Mouse (Mus musculus) bone marrow, adult 2 months (tissue): ENCODE measurements around the gene Alpl. TPM values are rescaled to one million over a fixed set of nuclear protein-coding genes. Genes with fewer than 3 reads are reported as not detected.

ENCODE experiments used
- H3K27ac ChIP-seq: fragments of 200-500 bp; 2 replicates; pipeline ENCODE4 v1.5.1; 2012; ENCODE audit warnings: low read depth, mild to moderate bottlenecking, control low read depth, inconsistent platforms, low read length; ENCODE audit not compliant: control insufficient read depth, poor library complexity, insufficient read depth
- H3K4me1 ChIP-seq: fragments of 200-500 bp; 2 replicates; pipeline ENCODE4 v1.6.1; 2011; ENCODE audit warnings: low read length; ENCODE audit not compliant: control insufficient read depth, insufficient read depth
- H3K4me3 ChIP-seq: fragments of 200-500 bp; replicated peaks from 2 replicates; pipeline ENCODE3; 2011; ENCODE audit warnings: mild to moderate bottlenecking, low read depth, low read length, control low read depth; ENCODE audit not compliant: control insufficient read depth
- CTCF ChIP-seq: fragments of 200-500 bp; IDR thresholded peaks from 2 replicates; pipeline ENCODE4 v1.5.1; 2011; ENCODE audit warnings: low read length, control low read depth; ENCODE audit not compliant: control insufficient read depth, insufficient read depth
- POLR2A ChIP-seq: fragments of 200-500 bp; IDR thresholded peaks from 2 replicates; pipeline ENCODE4 v1.6.1; 2011; ENCODE audit warnings: low read depth, mild to moderate bottlenecking, control low read depth, low read length, borderline replicate concordance; ENCODE audit not compliant: control insufficient read depth
- WGBS: fragments of 180-500 bp; shearing (Covaris S2); methylation state at CpG from one replicate; pipeline ENCODE4 v1.1.7; 2018; 5-methylcytosine and 5-hydroxymethylcytosine counted together
- polyA plus RNA-seq: library from polyadenylated mRNA; stranded (reverse); fragments of >200 nt; gene quantifications from 2 replicates; pipeline ENCODE4 v1.2.4, GENCODE M21; 2011; ENCODE audit warnings: low replicate concordance; ENCODE audit not compliant: missing spikeins, insufficient read depth, insufficient read length

Alpl gene
- polyA plus RNA-seq = 5.7 and 7.1 TPM in 2 replicates

DNA sequence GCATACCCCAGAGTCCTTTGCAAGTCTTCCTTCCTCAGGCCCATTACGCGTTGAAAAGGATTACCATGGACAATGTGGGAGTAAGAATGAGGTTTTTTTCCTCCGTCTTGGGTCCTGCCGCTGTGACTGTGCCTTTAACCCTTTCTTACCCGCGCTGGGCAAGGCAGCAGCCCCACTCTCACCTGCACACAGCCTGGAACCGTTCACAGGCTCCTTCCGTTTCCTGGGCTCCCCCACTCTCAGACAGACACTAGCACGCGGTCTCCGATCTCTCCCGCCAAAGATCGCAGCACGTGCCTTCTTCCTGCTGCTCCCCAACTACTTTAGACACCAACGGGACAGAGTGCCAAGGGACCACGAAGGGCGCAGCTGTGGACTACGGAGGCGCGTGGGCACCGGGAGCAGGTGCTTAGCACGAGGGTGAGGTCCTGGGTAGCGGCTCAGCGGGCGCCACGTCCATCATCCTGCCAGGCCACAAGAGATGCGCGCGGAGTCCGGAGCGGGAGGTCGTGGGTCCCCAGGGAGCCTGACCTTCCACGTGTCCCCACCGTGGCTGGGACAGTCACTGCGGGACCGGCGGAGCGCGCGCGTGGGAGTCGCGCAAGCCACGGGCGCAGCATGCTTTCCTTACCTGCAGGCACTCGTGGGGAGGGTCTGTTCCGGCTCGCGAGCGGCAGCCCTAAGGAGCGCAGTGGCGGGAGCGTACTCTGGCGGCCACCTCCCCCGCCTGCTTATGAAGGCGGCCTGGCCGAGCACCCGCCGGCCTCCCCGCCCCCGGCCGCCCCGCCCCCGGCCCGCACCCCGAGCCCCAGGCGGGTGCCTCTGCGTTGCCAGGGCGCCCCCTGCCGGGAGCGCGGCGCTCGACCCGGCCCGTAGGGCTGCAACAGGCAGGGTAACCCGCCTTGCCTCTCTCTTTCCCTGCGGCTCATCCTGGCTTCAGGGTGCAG, at the start of gene Alpl:
Gene Alpl (minus strand): TSS at position 774 of the 947 bp plus-strand sequence.
- H3K4me3 ChIP-seq = peak within 1 kb of the TSS; percentile 24
- TF ChIP-seq POLR2A = no peak
- TF ChIP-seq CTCF = peak; percentile 52
- no peak within 1 kb of the TSS; the same call in 1 of the 2 replicates for H3K27ac ChIP-seq
- H3K4me1 ChIP-seq = no peaks in the 10 kb centered on the region
- WGBS = 4% methylated on average over 66 of the region's 78 CpGs

DNA sequence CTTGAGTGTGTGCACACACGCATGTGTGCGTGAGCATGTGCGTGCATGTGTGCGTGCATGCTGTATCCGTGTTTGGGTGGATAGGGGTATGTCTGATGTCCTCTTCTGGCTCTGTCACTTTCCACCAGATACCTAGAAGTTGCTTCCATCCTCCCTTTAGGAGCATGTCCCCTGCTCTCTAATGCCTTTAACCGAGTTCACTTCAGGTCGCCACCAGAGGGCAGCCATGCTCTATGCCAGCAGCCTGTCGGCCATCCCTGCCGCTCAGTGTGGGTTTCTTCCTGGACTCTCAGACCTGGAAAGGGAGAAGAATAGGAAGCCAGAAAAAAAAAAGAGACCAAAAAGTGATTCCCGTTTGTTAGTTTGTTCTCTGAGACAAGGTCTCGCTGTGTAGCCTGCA, 48.5 kb upstream of the Alpl start:
- Histone ChIP-seq H3K4me3 (no peak overlapping the region), H3K27ac (no peak overlapping the region), H3K4me1 (no peaks in the 10 kb centered on the region)
- 28% methylated on average over 11 of the region's 11 CpGs for WGBS
- TF ChIP-seq CTCF = peak; percentile 82
- no peak for TF ChIP-seq POLR2A

DNA sequence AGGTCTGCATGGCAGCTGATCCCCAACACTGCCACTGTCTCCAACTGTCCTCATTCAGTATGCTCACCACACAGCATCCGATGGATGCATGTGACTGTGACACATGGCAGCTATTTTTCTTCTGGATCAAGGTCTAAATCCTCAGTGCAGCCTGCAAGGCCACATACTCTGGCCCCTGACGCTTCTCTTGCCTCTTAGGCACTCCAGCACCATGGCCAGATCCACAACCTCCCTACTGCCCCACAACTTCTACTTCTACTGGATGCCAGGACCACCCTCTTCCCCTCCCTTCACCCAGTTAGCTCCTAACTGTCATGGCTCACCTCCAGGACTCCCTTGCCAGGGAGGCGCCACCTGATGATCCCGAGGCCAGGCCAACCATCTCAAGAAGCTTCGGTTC, 43.3 kb upstream of the Alpl start:
- Histone ChIP-seq H3K27ac (no peak overlapping the region), H3K4me1 (no peaks in the 10 kb centered on the region), H3K4me3 (no peak overlapping the region)
- 78% methylated on average over 5 of the region's 5 CpGs for WGBS
- no peak for TF ChIP-seq POLR2A

DNA sequence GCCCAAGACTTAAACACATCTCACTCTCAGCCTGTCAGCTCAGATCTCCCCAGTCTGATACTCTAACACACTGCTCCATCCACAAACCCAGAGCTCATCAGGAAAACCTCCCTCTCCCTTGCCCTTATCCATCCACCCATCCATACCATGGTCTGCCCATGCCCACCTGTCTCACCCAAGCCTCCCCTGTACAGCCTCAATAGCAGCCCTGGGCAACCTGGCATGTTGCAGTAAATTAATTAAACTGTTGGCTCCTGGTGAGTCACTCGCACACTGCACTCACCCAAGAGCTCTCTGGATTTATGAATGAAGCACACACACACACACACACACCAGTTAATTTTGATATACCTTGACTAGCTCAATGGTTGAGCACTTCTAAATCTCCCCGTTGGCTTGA, 42.6 kb upstream of the Alpl start:
- 83% methylated on average over 2 of the region's 2 CpGs for WGBS
- H3K4me1 ChIP-seq = no peaks in the 10 kb centered on the region
- TF ChIP-seq POLR2A = no peak
- TF ChIP-seq CTCF = no peak

DNA sequence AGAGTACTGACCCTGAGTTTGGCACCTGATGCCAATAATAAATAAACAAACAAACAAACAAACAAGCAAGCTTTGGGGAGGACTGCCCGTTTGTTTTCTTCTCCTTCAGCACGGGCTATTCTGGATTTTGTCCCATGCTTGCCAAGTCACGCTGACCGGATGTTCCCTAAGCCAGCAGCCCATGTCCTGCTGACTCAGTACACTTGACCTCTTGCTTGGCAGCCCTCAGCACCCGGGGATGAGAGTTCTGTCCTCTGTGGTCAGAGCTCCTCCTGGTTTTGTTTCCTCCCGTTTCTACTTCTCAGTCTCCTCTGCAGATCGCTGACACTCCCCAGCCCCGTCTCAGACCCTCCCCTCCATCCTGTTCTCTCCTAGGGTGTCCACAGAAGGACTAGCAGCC, 41.6 kb upstream of the Alpl start:
- TF ChIP-seq CTCF = no peak
- TF ChIP-seq POLR2A = no peak
- WGBS = 67% methylated on average over 8 of the region's 8 CpGs
- no peak overlapping the region for H3K4me3 ChIP-seq
- H3K27ac ChIP-seq = no peak overlapping the region
- no peaks in the 10 kb centered on the region for H3K4me1 ChIP-seq

More for the DNA sequence above, 42.6 kb upstream of the Alpl start:
- no peak overlapping the region for H3K4me3 ChIP-seq
- H3K27ac ChIP-seq = no peak overlapping the region

DNA sequence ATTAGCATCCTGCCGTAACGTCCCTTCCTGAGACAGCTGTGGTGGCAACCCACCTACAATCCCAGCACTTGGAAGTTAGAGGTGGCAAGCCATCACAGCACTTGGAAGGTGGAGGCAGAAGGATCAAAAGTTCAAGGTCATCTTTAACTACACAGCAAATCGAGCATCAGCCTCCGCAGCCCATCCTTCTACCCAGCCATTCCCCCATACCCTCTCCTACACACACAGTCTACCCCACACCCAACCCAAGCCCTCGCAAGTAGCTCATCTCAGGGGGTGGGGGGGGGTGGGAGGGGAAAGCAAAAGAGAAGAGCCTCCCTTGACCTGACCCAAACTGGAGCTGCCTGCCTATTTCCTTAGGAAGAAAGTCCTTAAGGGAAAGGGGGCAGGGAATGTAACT, 40.6 kb upstream of the Alpl start:
- H3K4me1 ChIP-seq = no peaks in the 10 kb centered on the region
- WGBS = 77% methylated on average over 5 of the region's 5 CpGs
- H3K27ac ChIP-seq = no peak overlapping the region
- H3K4me3 ChIP-seq = no peak overlapping the region
- no peak for TF ChIP-seq CTCF
- TF ChIP-seq POLR2A = no peak

- Histone ChIP-seq H3K27ac (no peak overlapping the region), H3K4me1 (no peaks in the 10 kb centered on the region), H3K4me3 (no peak overlapping the region)
- TF ChIP-seq POLR2A = no peak
- TF ChIP-seq CTCF = peak; percentile 69
- WGBS = 16% methylated on average over 14 of the region's 14 CpGs
Measured at GRCm38 (mm10) chr4:137835624-137836337, 39.6 kb upstream of the Alpl start.

DNA sequence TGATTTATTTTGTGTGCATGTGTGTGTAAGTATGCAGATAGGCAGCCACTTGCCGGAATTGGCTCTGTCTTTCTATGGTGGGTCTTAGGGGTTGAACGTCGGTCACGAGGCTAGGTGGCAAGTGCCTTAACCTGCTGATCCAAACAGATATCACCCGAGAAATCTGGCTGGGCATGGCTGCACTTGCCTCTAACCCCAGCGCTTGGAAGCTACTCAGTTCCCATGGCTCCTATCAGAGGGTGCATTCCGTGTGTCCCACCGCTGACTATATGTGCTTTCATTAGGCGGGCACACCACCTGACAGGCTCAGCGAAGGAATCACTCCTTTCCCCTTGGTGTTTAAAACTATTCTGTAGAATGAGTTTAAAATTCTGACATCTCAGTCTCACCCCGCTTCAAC, 35.4 kb upstream of the Alpl start:
- TF ChIP-seq POLR2A = no peak
- no peak for TF ChIP-seq CTCF
- WGBS = 82% methylated on average over 11 of the region's 11 CpGs
- no peaks in the 10 kb centered on the region for H3K4me1 ChIP-seq
- H3K27ac ChIP-seq = no peak overlapping the region
- H3K4me3 ChIP-seq = no peak overlapping the region
